In genomic region chr2:4711262-4711661, GRCm38 (mm10) we compare ENCODE assay signal across 10 mouse cellular contexts. TPM values are rescaled to one million over a fixed set of nuclear protein-coding genes. Genes with fewer than 3 reads are reported as not detected.
DNase-seq lines count a peak whose midpoint lies in the region; ATAC-seq and TF ChIP-seq lines count a peak whose summit lies in the region.
"Had no signal": no experiment of that assay in that cellular context is flagged by ENCODE, and none has a peak within 500 bp of the region (broad histone marks: within the 10 kb centered on the region; RNA-seq: fewer than 3 reads in every experiment).

No protein-coding gene starts in this region.

- H3K27ac ChIP-seq in left cerebral cortex, adult 2 months = no peak overlapping the region

- ATAC-seq in CD4-positive, CD25-positive, alpha-beta regulatory T cell, adult 4 months = no peak
- ATAC-seq: inflammation-experienced regulatory T-cells, adult 6 months had no signal

- TF ChIP-seq CTCF in left cerebral cortex, adult 2 months (IDR thresholded peaks at IDR 0.05) = peak; percentile 37

- DNase-seq in CD4-positive, CD25-positive, alpha-beta regulatory T cell, adult 2 months (ENCODE audit: low read depth, low spot score) = peak; percentile 3
- DNase-seq in left cerebral cortex, adult 2 months (ENCODE audit: extremely low spot score in 1 of 2, low spot score in 2 of 2) = no peak
- DNase-seq in left cerebral cortex, adult 11 months (ENCODE audit: low spot score) = no peak
- DNase-seq in R1 (ENCODE audit: low read depth, low spot score) = peak; percentile 83
- peak; percentile 67 for DNase-seq in lung, postnatal 36 days
- no peak for DNase-seq in layer of hippocampus, adult 9-11 months
- DNase-seq in right cerebral cortex, postnatal 14 days = no peak
- DNase-seq: heart, adult 11 months had no signal

- intact Hi-C loops in left cerebral cortex, adult 2 months (cut with DNase I) = no loop called here

- H3K4me3 ChIP-seq in left cerebral cortex, adult 2 months = no peak overlapping the region

RNA-seq across cellular contexts. Expression of gene Bend7, which starts 6.4 kb away (rescaled TPM):
- polyA plus RNA-seq in CD4-positive, CD25-positive, alpha-beta regulatory T cell, adult 4 months (2017; shearing (Covaris generic)) = not detected
- 1 to 10 TPM; 2.6 to 3.0 TPM for total RNA-seq in left cerebral cortex, adult 2 months (2021)
- polyA plus RNA-seq: inflammation-experienced regulatory T-cells, adult 6 months had no signal

RNA-seq across cellular contexts. Expression of gene Prpf18, which starts 59.3 kb away (rescaled TPM):
- 10 to 100 TPM; 48.2 to 64.6 TPM for polyA plus RNA-seq in CD4-positive, CD25-positive, alpha-beta regulatory T cell, adult 4 months (2017; shearing (Covaris generic))
- 10 to 100 TPM; 50.3 to 52.5 TPM for total RNA-seq in left cerebral cortex, adult 2 months (2021)

Comparison
In these comparisons a context has a peak if more than half of its experiments do, and no peak if none do; other contexts are left out.
1. DNase-seq: peak in CD4-positive, CD25-positive, alpha-beta regulatory T cell, adult 2 months (single experiment), R1 (single experiment) and lung, postnatal 36 days (single experiment); none in left cerebral cortex, adult 2 months (0 of 2), left cerebral cortex, adult 11 months (single experiment), layer of hippocampus, adult 9-11 months (single experiment) and right cerebral cortex, postnatal 14 days (single experiment).